ENCODE assay signal across 21 mouse cellular contexts in genomic region chr9:114745163-114745562, GRCm38 (mm10). TPM values are rescaled to one million over a fixed set of nuclear protein-coding genes. Genes with fewer than 3 reads are reported as not detected.
DNase-seq lines count a peak whose midpoint lies in the region; ATAC-seq and TF ChIP-seq lines count a peak whose summit lies in the region.
"Had no signal": no experiment of that assay in that cellular context is flagged by ENCODE, and none has a peak within 500 bp of the region (broad histone marks: within the 10 kb centered on the region; RNA-seq: fewer than 3 reads in every experiment).

No protein-coding gene starts in this region.

- H3K27me3 ChIP-seq in heart, embryonic 12.5 days (replicated peaks), result no peaks in the 10 kb centered on the region
- H3K27me3 ChIP-seq: CH12.LX; embryonic facial prominence, embryonic 15.5 days; forebrain, embryonic 15.5 days; hindbrain, embryonic 15.5 days had no signal

- H3K36me3 ChIP-seq in heart, embryonic 12.5 days, result peaks cover 48% of the 10 kb centered on the region

- H3K27ac ChIP-seq in heart, embryonic 12.5 days (ENCODE audit: poor library complexity, severe bottlenecking), result no peak overlapping the region
- H3K27ac ChIP-seq in left cerebral cortex, adult 2 months, result 0 out of 2 replicates have a peak overlapping the region, but pooled peaks have one; percentile 55
- H3K27ac ChIP-seq: embryonic facial prominence, embryonic 15.5 days; forebrain, embryonic 15.5 days; hindbrain, embryonic 15.5 days had no signal

- no peak overlapping the region for H3K4me3 ChIP-seq in heart, embryonic 12.5 days
- H3K4me3 ChIP-seq in left cerebral cortex, adult 2 months, result no peak overlapping the region
- H3K4me3 ChIP-seq: embryonic facial prominence, embryonic 15.5 days; erythroblast, embryonic 14.5 days; forebrain, embryonic 15.5 days; hindbrain, embryonic 15.5 days had no signal

- intact Hi-C loops in left cerebral cortex, adult 2 months (cut with DNase I), result no loop called here
- intact Hi-C loops in left cerebral cortex, postnatal 10 days (cut with DNase I), result no loop called here

- H3K4me2 ChIP-seq in heart, embryonic 12.5 days, result no peak overlapping the region
- H3K4me2 ChIP-seq: embryonic facial prominence, embryonic 15.5 days; forebrain, embryonic 15.5 days; heart, embryonic 11.5 days; hindbrain, embryonic 15.5 days had no signal

- no peak for TF ChIP-seq CTCF in left cerebral cortex, adult 2 months (IDR thresholded peaks at IDR 0.05)

- no peak for DNase-seq in heart, adult 9 months (ENCODE audit: low spot score in 2 of 2)
- DNase-seq in left cerebral cortex, adult 2 months (ENCODE audit: extremely low spot score in 1 of 2, low spot score in 2 of 2), result no peak
- DNase-seq in left cerebral cortex, postnatal 10 days (ENCODE audit: extremely low spot score in 1 of 2, low spot score in 2 of 2), result no peak
- peak; percentile 30 for DNase-seq in brain, adult 2 months (ENCODE audit: low read depth, low spot score)
- DNase-seq in urinary bladder, postnatal 14 days (ENCODE audit: low spot score), result no peak
- no peak for DNase-seq in urinary bladder, postnatal 4 days (ENCODE audit: low spot score in 2 of 2)
- DNase-seq: adrenal gland, adult 8-10 months; adrenal gland, postnatal 36 days; cerebellum, adult 2 months; cerebellum, postnatal 10 days; embryo, embryonic 11 days; gastrocnemius, postnatal 14 days; heart, postnatal 36 days had no signal

- ATAC-seq in heart, embryonic 12.5 days (ENCODE audit: insufficient number of reproducible peaks, low FRiP score), result 0 out of 2 replicates have a peak, but pooled peaks have one; percentile 14
- ATAC-seq: forebrain, embryonic 15.5 days; intestine, embryonic 16.5 days had no signal

- H3K9me3 ChIP-seq in heart, embryonic 12.5 days (replicated peaks), result no peaks in the 10 kb centered on the region
- H3K9me3 ChIP-seq: embryonic facial prominence, embryonic 15.5 days; forebrain, embryonic 15.5 days; hindbrain, embryonic 15.5 days had no signal

- 31% methylated on average over 4 of the region's 4 CpGs for WGBS in heart, embryonic 12.5 days

- no peak overlapping the region for H3K9ac ChIP-seq in heart, embryonic 12.5 days
- H3K9ac ChIP-seq: embryonic facial prominence, embryonic 15.5 days; forebrain, embryonic 15.5 days; hindbrain, embryonic 15.5 days had no signal

- H3K4me1 ChIP-seq in heart, embryonic 12.5 days (replicated peaks), result peaks cover 21% of the 10 kb centered on the region
- H3K4me1 ChIP-seq: embryonic facial prominence, embryonic 15.5 days; forebrain, embryonic 15.5 days; hindbrain, embryonic 15.5 days had no signal

RNA-seq across cellular contexts. Expression of gene Cmtm6, which starts 14.2 kb away (rescaled TPM):
- polyA plus RNA-seq in heart, embryonic 12.5 days (2016; fragmentation: Nextera tagmentation; extraction: Ambion mirVana), result 42.2 and 43.9 TPM in 2 replicates
- 10 to 100 TPM; 19.8 to 22.4 TPM for total RNA-seq in left cerebral cortex, adult 2 months (2021)
- 10 to 100 TPM; 24.5 to 25.5 TPM for total RNA-seq in left cerebral cortex, postnatal 10 days (2021)

RNA-seq across cellular contexts. Expression of gene Cmtm7, which starts 36.5 kb away (rescaled TPM):
- polyA plus RNA-seq in heart, embryonic 12.5 days (2016; fragmentation: Nextera tagmentation; extraction: Ambion mirVana), result 104 TPM in 2 replicates
- 1 to 10 TPM; 3.7 to 4.8 TPM for total RNA-seq in left cerebral cortex, adult 2 months (2021)
- total RNA-seq in left cerebral cortex, postnatal 10 days (2021), result 1 to 10 TPM; 4.1 to 5.3 TPM

RNA-seq across cellular contexts. Expression of gene Dync1li1, which starts 56.6 kb away (rescaled TPM):
- 78.3 and 81.8 TPM in 2 replicates for polyA plus RNA-seq in heart, embryonic 12.5 days (2016; fragmentation: Nextera tagmentation; extraction: Ambion mirVana)
- 10 to 100 TPM; 87.7 to 91.9 TPM for total RNA-seq in left cerebral cortex, adult 2 months (2021)
- total RNA-seq in left cerebral cortex, postnatal 10 days (2021), result 100 to 1,000 TPM; 110 to 118 TPM
